Mouse (Mus musculus) thymus, adult 2 months (tissue): ENCODE data around the gene Cfap299.

Experiments used
- CTCF ChIP-seq: fragments of 200-500 bp; IDR thresholded peaks from 2 replicates; pipeline ENCODE4 v1.5.1; 2012; ENCODE audit warnings: mild to moderate bottlenecking, control low read depth, low read length, moderate library complexity, borderline replicate concordance; ENCODE audit not compliant: control insufficient read depth, poor library complexity, insufficient read depth; ENCODE audit errors: extremely low read depth
- POLR2A ChIP-seq: fragments of 200-500 bp; IDR thresholded peaks from 2 replicates; pipeline ENCODE4 v1.6.1; 2012; ENCODE audit warnings: mild to moderate bottlenecking, low read length, control low read depth, moderate library complexity; ENCODE audit not compliant: control insufficient read depth, poor library complexity, insufficient read depth; ENCODE audit errors: extremely low read depth

DNA sequence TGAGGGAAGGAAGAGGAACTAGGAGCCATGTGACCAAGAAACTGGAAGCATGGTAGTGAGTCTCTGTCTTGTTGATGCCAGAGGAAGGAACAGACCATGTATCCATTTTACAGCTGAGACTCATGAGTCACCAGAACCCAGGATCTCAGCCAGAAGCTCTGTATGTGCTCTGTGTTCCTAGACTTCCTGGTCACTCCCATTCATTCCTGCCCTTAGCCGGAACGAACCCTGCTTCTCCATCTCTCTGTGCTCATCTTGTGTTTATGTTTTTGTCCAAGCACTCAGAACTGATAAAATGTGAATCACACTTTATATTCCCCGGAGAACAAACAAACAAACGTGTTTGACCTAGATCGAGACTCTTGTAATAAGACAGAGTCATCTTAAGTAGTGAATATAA, 36.2 kb downstream of the Cfap299 start:
- TF ChIP-seq POLR2A (no peak), CTCF (no peak)
